Mouse (Mus musculus) thymus, postnatal 36 days (tissue): ENCODE data around the gene Bicdl1.
A peak's percentile ranks its signal among the peaks of the same experiment; 100 is the strongest.

ENCODE experiments used
- DNase-seq, 2 experiments: peaks; one replicate each; pipeline ENCODE4 v3.0.0; 2022; ENCODE audit warnings: mixed read lengths in 2 of 2

Bicdl1 gene

DNA sequence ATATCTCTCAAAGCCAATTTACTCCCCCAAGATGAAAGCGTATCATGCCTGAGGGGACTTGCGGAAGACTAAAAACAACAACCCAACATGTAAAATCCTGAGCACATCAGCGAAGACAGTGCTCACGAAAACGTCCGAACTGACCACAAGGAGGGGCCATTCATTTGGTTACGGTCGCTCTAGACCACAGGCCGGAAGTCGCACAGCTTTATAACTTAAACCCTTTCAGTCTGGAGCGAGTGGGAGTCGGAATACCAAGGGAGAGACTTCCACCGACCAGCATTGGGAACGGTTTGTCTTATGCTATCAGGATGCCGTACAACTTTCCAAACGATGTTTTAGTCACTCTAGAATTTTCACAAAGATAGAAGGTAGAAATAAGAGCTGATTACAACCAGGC is 5.4 kb downstream of the Bicdl1 start:
- no peak for DNase-seq

DNA sequence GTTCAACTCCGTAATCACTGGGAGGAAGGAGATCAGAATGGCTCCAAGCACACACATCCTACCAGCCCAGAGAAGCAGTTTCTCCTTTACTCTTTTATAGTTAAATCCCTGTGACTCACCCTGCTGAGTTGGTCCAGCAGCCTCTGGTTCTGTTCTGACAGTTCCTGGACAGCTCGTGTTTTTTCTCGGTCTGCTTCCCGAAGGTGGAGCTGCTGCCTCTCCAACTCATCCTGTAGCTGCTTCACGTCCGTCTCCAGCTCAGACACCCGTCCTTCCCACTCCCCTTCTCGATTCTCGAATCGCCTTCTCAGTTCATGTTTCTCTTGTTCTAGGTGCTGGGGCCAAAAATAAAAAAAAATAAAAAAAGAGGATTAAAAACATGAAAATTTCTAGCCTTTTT is 7.0 kb downstream of the Bicdl1 start:
- no peak for DNase-seq

DNA sequence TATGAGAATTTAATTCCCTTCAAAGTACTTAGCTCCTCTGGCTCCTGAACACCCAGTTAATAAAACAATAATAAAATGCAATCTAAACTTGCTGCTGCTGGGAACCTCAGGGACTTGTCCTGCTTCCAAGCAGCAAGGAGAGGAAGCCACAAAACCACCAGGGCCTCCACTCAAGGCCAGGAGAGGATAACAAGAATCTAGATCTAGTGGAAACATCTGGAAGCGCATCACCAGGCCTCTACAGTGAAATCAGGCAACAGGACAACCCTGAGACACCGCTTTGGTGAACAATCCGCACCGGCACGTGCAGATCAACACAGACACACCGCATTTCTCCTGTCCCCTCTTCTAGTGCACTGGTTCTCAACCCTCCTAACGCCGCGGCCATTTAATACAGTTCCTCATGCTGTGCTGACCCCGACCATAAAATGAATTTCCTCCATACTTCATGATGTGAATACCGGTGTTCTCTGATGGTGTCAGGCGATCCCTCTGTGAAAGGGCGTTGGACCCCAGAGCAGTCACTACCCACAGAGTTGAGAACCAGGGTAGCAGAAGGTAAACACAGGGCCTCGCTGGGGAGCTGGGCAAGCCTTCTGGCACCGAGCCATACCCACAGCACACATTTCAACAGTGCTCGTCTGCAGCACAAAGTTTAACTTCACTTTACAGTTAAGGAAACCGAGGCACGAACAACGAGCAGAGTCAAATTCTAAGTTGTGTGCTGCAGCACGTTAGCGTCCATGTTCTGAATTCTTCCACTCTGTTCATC is 9.0 kb downstream of the Bicdl1 start:
- peak in 1 of 2 experiments; percentile 33 for DNase-seq

DNA sequence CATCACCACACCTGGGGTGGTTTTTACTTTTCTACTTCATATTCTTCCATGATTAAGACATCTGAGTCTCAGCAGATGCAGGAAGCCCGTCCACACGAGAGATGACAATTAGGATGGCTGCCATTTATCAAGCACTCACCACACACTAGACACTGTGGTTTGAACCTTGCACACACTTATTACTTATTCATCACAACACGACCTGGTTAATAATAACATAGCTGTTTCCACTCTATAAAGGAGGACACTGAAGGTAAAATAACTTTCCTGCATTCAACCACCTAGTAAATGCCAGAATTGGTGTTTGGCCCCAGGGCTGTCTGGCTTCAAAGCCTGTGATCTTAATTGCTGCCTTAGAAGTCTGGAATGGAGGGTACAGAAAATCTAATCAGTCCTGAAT is 10.7 kb downstream of the Bicdl1 start:
- DNase-seq: no peak

DNA sequence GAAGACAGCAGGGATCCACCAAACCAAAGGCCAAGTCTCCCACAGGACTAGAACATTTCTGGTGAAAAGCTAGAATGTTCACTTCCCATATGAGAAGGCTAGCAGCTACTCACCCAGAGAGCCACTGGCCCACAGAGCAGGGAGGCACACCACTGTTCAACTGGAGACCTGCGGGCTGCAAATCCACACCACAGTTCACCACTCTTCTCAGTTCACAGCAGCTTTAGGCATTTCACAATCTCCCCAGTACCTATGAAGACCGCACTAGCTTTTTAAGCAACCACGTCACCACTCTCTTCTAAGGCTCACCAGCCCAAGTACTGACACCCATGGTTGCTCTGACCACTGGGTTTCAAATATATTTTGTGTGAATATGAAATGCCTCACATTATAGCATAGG is 13.7 kb downstream of the Bicdl1 start:
- DNase-seq: no peak

DNA sequence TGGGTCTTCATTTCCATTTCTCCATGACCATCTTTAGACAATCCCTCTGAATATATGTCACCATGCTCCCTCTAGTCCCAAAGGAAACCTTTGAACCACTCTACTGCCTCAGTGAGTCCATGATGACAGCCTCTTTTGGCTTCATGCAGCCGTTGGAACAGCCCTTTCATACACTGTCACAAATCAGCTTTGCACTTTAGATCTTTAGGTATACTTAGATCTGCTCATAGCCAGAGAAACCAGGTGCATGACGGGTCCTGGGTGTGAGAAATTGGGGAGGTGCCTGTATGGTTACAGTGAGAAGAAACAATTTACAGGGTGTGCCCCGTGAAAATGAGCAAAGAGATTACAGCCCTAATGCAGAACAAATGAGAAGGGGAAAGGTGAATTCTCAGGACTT is 14.3 kb downstream of the Bicdl1 start:
- DNase-seq: peak; percentile 39 to 64

DNA sequence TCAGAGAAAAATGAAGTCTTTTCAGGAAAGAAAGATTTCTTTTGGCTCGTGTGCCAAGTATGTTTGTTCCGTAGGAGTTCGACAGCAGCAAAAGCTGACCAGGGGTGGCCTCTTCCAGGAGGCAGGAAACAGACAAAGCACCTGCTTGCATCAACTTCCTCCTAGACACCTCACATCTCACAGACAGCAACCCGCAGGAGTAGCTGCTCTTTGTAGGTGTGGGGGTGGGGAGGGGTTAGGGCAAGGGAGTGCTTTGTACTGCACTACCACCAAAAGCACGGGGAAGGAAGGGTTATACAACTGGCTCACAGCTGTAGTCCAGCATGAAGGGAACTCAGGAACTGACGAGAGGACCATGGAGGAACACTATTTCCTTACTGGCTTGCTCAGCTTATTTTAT is 15.0 kb downstream of the Bicdl1 start:
- peak; percentile 79 to 88 for DNase-seq

DNA sequence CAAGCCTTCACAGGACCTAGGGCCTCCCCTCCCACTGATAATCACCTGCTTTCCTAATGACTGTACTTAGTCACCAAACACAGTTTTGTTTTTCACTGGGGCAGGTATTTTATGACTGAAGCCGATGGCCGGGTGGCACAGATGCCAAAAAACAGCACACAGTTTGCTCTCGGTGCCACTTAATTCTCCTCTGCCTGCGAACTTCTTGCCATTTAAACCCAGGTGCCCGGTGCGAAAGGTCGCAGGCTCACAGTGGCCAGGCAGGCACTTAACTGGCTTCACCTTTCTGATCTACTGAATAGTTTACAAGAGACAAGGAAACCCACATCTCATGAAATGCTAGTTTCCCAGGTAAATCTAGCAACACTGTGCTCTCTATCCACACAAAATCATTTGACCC is 16.7 kb downstream of the Bicdl1 start:
- DNase-seq: no peak

DNA sequence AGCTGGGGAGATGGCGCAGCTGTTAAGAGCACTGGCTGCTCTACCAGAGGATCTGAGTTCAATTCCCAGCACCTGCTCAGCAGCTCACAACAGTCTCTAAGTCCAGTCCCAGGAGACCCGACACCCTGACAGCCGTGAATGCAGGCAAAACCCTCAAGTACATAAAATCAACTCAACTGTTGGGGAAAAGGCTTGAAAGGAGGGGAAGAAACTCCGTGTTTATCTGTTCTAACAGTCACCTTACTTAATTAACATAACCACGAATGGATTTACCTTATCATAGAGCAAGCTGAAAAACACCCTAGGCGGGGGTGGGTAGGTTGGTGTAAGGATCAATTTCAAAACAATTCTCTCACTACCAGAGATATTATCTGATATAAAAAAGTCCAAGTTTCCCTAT is 18.9 kb downstream of the Bicdl1 start:
- DNase-seq: no peak

DNA sequence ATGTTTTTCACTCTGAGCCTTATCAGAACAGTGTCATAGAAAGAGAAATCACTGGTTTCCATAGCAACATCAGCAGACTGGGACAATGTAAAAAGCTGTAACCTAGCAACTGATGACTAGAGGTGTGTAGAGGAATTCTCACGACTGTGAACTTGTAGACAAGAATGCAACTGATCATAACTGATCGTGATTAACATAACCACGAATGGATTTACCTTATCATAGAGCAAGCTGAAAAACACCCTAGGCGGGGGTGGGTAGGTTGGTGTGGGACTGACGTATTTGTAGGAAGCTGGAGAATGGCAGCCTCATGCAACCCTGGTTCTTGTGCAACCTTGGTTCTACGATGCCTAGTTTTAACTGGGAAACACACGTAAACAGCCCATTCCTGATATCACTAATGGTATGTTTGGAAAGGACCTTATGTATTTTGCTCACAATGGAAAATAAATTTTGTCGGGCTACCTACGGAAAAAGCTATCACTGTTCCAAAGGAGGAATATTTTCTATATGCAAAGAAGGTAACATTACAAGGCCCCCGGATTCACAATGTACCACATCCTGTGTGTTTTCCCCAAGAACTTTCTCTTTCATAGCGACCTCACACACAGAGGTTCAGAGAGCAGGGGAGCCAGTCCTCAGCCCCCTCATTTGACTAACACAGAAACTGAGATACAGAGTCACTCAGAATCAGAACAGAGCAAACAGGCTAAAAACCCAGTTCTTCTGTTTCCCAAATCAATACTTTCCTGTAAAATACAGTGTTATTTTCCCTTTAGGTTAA is 19.6 kb downstream of the Bicdl1 start:
- peak in 1 of 2 experiments; percentile 44 for DNase-seq

DNA sequence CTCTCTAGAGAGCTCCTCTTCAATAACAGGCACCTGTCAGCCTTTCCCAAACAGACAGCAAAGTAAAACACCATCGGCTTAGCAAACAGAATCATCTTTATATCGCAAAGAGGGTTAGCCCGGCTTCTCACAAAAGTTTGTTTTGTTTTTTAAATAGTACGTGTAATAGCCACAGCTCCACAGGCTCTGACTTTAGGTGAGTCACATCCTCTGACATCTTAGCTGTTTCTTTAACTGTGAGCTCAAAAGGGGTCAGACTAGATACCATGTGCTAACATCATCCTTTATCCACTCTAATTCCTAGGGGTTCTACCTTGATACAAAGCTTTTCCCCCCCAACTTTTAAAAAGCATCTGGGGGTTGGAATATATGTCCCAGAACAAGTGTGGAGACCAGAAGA is 21.2 kb downstream of the Bicdl1 start:
- DNase-seq: no peak

DNA sequence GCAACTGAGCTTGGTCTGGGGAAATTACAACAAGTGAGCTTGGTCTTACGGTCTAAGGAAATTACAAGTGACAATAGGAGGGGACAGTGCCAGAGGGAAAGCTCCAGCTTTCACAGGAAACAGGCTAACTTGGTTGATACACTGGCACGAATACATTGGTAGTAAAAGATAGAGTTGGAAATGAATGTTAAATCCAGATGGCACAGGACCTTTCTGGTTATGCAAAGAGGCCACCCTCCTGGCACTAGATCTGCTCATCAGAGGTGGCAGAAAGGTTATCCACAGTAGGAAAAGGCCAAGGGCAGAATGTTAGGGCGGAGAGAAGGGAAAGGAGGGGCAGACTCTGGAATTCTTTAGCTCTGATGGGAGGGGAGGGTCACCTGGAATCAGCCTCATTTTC is 22.5 kb downstream of the Bicdl1 start:
- no peak for DNase-seq

DNA sequence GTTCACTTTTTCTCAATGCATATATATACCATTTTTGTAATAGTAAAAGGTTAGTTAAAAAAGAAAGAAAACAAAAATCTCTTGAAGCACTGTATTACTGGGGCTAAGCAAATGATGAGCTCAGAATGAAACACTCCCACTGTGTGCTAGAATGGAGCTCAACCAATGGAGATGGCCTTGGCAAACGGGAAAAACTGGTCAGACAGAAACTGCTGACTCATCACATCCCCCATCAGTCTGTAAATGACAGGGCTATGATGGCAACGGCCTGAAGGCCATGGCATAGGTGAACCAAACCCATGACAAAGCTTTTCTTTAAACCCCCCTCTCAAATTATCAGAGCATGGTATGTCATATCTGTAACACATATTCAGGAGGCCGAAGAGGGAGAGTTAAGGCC is 29.4 kb downstream of the Bicdl1 start:
- DNase-seq: no peak

DNA sequence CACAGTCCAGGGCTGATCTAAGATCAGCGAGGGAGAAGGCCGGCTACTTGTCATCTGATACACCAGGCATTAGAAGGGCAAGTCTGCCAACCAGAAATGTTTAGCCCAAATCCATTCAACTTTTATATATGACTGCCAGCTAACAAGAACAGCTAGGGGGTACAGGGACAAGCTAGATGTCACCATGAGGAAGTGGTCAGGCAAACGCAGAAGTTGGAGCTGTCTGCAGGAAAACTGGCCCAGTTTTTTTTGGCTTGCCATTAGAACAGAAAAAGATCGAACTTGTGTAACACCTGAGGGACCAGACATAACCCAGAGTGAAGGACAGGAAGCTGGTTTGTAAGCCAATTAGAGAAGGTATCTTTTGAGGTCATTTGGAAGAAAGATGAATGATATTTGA is 30.2 kb downstream of the Bicdl1 start:
- no peak for DNase-seq

DNA sequence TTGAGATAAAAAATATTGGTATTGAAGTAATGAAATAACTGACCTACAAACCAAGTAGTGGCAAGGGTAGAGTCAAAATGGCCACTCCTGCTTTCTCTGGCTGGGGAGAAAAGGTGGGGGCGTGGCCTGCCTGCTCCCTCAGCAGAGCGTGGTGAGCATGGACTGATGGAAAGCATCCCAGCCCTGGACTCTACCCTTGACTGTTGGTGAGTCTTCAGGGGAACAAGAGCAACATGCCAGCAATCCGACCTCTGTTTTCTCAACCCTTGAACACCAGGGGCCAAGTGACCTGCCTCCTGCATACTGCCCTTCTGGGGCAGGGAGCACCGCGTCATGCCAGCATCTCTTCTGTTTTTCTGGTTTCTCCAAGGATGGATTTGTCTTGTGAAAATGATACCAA is 34.6 kb downstream of the Bicdl1 start:
- DNase-seq: no peak

DNA sequence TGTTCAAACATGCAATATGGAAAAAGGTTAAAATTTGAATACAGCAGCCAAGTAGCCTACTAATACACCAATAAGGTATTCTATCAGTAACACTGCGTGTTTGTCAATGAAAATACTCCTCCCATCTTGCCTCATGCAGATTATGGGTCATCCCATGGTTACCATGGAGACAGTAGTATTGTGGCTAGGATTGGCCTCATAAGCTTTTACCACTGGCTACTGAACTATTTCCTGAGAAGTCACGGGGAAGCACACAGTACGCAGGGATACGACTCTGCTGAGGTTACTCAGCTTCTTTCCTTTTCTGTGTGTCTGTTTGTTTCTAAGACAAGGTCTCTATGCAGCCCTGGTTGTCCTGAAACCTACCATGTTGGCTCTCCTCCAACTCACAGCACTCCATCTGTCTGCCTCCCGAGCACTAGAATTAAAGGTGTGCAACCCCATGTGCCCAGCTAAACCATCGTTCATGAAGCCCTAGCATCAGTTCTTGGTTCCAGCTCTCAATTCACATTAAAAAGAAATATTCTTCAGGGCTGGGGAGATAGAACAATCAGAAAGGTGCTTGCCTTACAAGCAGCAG is 36.1 kb downstream of the Bicdl1 start:
- DNase-seq: no peak

DNA sequence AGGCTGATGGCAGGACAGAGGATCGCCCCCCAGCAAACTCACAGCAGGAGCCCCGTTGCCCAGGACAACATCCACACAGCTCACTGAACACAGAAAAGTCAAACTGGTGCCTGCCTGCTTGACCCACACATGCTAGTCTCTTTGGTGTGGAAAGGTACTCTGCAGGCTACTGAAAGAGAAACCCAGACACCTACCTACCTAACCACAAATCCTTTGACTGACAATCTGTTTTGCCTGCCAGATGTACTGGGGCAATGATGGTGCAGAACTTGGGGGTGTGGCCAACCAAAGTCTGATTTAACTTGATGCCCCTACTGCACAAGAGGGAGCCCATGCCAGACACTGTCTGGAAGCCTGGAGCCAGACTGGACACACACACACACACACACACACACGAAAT is 38.1 kb downstream of the Bicdl1 start:
- DNase-seq: no peak

DNA sequence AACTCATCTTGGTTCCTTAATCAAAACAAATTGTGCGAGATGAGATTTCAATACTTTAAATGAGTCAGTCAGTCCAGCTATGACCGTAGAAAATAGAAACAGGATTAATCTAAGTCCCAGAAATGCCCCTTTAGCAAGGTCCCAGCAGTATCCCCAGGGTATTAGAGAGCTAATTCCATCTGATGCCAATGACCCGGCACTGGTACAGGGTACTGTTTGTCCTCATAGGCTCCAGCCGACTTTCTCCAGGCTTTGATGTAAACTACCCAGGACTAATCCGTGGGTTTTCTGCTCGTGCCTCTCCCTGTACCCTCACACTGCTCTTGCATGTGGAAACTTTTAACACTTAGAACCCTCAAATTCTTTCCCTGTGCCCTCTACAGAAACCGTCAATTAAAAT is 44.7 kb downstream of the Bicdl1 start:
- DNase-seq: no peak

DNA sequence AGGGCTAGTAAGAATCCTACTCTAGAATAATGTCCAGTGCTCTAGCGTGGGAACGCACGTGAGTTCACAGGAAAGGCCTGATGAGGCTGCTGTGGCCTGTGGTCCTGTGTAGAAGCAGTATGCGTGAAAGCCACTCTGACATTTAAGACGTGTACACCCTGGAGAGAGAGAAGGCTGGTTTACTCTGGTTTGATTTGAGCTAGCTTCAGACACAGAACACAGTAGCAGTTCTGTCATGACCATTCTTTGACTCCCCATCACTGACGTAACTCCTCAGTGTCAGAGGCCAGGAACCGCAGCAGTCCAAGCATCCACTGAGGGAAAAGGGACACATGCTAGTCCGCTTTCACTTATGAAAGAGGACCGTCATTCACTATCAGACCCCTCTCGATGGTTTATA is 46.3 kb downstream of the Bicdl1 start:
- no peak for DNase-seq

DNA sequence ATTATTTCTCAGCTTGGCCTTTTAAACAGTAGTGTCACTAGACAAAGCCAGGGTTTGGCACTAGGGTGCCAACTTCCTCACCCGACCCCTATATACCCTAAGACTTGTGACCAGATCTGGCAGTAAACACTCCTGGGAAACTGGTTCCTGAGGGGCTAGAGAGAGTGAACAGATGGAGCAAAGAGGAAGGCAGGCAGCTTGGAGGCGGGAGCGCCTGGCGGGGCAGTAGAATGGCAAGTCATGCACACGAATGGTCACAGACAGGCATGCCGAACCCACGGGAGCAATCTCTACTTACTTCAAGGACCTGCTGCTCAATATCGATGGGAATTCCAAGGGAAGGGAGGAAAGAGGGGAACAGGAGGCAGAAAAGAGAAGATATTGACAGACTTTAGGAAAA is 59.6 kb downstream of the Bicdl1 start:
- no peak for DNase-seq

DNA sequence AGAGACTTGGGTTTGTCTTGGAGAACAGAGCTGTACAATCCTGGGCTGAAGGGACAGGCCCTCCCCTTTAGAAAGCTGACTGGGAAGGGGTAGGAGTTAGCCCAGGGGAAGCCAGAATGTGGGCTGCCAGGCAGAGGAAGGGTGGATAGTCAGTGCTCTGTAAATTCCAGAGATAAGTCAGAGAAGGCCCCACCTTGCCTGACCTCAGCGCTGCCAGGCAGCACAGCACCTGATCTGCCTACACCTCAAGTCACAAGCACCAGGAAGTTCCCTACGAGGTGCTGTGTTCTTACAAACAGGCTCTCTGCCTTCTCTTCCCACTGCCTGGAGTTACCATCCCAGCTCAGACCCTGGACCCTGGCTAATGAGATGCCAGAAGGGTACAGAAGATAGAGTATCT is 61.0 kb downstream of the Bicdl1 start:
- no peak for DNase-seq

DNA sequence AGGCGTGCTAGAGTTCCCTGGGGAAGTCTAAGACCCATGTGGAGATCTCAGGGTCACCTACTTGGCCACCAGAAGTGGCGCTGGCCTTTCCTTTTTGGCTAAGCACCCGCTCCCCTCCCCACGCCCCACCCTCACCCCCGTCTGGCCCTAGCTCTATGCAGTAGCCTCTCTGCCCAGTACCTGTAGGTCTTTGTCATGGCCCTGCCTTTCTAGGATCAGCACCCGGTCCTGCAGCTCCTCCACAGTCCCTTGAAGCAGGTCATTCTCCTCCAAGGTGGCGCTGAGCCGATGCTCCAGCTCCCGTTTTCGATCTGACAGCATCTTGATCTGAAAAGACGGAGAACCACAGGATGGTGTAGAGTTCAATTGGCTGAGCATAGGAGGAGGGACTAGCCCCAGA is 61.4 kb downstream of the Bicdl1 start:
- DNase-seq: no peak

DNA sequence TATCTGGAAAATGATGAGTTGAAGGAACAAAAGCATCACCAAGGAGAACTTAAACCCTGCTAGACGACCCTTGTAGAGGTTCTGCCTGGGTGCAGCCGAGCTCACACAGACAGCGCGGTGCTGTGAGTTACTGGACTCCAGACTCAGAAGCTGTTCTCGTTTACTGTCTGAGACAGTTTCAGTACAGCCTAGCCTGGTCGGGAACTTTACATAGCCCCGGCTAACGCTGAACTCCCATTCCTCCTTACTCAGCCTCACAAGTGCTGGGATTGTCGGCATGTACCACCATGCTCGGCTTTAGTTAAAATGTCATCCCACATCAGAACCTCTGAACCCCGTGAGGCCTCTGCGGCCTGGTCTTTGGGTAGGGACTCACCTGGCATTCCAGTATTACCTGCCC is 62.4 kb downstream of the Bicdl1 start:
- DNase-seq: no peak

DNA sequence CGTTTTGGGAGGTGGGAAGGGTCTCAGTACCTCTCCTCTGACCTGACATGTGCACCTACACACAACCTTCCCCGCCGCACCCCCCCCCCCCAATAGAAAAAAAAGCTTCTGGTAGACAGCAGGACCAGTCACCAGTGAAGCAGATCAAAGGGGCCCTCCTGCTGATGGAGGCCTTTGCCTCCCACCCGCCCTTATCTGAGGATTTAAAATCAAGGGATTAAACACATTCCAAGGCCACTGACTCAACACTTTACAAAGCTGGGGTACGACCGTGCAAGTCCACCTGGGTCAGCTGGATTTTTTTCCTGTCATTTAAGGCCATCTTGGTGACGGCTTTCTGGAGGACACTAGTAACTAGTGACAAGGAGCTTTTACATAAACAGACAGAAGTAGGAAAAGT is 63.5 kb downstream of the Bicdl1 start:
- no peak for DNase-seq
